Mouse (Mus musculus) lung, embryonic 16.5 days (tissue): ENCODE data around the gene Plk5. TPM values are rescaled to one million over a fixed set of nuclear protein-coding genes. Genes with fewer than 3 reads are reported as not detected.

Experiments used
- ATAC-seq: fragments of 200-750 bp; cut with Nextera tagmentation; 2 replicates; pipeline ENCODE4 v1.8.0; 2017; ENCODE audit warnings: low read depth, mild to moderate bottlenecking, moderate library complexity
- H3K27ac ChIP-seq: fragments of 300-500 bp; sonication (generic); 2 replicates; pipeline ENCODE4 v1.5.1; 2014; ENCODE audit warnings: mild to moderate bottlenecking, control low read depth, low read length
- H3K27me3 ChIP-seq: fragments of 300-500 bp; sonication (generic); 2 replicates; pipeline ENCODE4 v1.6.1; 2014; ENCODE audit warnings: low read depth, low read length, mixed read lengths; ENCODE audit not compliant: control insufficient read depth, insufficient read depth
- H3K36me3 ChIP-seq: fragments of 300-500 bp; sonication (generic); 2 replicates; pipeline ENCODE4 v1.6.1; 2014; ENCODE audit warnings: low read length; ENCODE audit not compliant: control insufficient read depth, insufficient read depth
- H3K4me1 ChIP-seq: fragments of 300-500 bp; sonication (generic); replicated peaks from 2 replicates; pipeline ENCODE4 v1.6.1; 2014; ENCODE audit warnings: low read length, mixed read lengths; ENCODE audit not compliant: control insufficient read depth, insufficient read depth
- H3K4me2 ChIP-seq: fragments of 300-500 bp; sonication (generic); 2 replicates; pipeline ENCODE4 v1.6.1; 2014; ENCODE audit warnings: low read depth, low read length, control low read depth
- H3K4me3 ChIP-seq: fragments of 300-500 bp; sonication (generic); 2 replicates; pipeline ENCODE4 v1.5.1; 2014; ENCODE audit warnings: mild to moderate bottlenecking, low read length, control low read depth
- H3K9ac ChIP-seq: fragments of 300-500 bp; sonication (generic); 2 replicates; pipeline ENCODE4 v1.6.1; 2014; ENCODE audit warnings: low read length, control low read depth
- H3K9me3 ChIP-seq: fragments of 300-500 bp; sonication (generic); 2 replicates; pipeline ENCODE4 v1.6.1; 2016; ENCODE audit warnings: low read length; ENCODE audit not compliant: control insufficient read depth
- WGBS: fragments of 180-500 bp; shearing (Covaris S2); extraction: QIAGEN DNeasy Blood & Tissue Kit; methylation state at CpG from one replicate; pipeline ENCODE4 v1.1.7; 2014; 5-methylcytosine and 5-hydroxymethylcytosine counted together
- polyA plus RNA-seq: library from polyadenylated mRNA; unstranded; fragments of >200 nt; fragmentation: Nextera tagmentation; extraction: Ambion mirVana; gene quantifications from 2 replicates; pipeline ENCODE4 v1.2.1, GENCODE M21; 2015

Gene Plk5
- polyA plus RNA-seq, 1 experiment from 2014 or later, result 0.48 TPM

DNA sequence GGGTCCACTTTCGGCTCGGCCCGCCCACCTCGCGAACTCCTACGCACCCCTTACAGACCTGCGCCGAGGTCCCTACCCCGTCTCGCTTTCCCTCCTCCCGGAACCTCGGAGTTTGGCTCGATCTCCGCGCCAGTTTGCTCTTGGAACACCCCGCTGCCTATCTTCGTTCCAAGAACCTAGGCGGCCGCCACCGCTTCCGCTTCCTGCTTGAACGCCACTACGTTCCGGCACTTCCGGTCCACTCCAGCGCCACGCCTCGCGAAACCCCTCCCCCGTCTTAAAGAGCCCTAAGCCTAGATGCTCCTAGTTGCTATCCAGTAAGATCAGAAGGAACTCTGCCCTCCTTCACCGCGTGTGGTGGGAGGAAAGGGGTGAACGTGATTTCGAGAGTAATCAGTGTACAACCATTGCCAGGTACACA is 35.9 kb upstream of the Plk5 start, which contains the start of gene 2310011J03Rik:
TSS of gene 2310011J03Rik (minus strand) at position 198 of the 421 bp plus-strand sequence.
- peaks cover 28% of the 10 kb centered on the region for H3K4me1 ChIP-seq
- no peaks in the 10 kb centered on the region for H3K9me3 ChIP-seq
- peaks cover 14% of the 10 kb centered on the region for H3K27me3 ChIP-seq
- peak within 1 kb of the TSS; percentile 77 for H3K4me3 ChIP-seq
- peak within 1 kb of the TSS; percentile 64 for H3K4me2 ChIP-seq
- H3K36me3 ChIP-seq, result peaks cover 6% of the 10 kb centered on the region; the same call in 1 of the 2 replicates
- WGBS, result under 1% methylated on average over 34 of the region's 34 CpGs
- peak within 1 kb of the TSS; percentile 71 for H3K27ac ChIP-seq
- peak within 1 kb of the TSS; percentile 80 for H3K9ac ChIP-seq
- peak; percentile 68 for ATAC-seq

DNA sequence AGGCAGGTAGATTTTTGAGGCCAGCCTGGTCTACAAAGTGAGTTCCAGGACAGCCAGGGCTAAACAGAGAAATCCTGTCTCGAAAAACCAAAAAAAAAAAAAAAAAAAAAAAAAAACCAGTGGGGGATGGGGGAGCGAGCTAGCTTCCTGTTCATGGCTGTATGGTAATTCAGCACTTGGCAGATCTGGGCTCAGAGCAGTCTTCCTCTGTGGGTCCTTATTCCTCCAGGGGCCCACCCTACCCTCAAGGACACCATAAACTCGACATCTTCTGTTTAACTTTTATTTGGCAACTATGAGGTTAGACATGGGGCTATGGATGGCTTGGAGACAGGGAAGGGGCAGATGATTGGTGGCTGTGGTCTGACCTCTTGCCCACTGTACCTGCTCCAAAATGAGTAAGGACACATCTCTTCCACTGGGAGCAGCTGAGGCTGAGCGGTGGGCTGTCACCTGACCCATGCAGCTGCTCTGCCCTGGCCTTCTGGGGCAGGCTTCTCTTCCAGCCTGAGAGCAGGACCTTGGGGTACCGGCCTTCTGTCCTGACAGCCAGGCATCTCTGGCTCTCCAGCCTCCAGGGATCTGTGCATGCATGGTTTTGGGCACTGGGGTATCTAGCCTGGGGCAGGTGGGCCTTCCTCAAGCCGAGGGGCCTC is 35.1 kb upstream of the Plk5 start:
- WGBS, result 74% methylated on average over 6 of the region's 6 CpGs
- H3K27ac ChIP-seq, result no peak overlapping the region

DNA sequence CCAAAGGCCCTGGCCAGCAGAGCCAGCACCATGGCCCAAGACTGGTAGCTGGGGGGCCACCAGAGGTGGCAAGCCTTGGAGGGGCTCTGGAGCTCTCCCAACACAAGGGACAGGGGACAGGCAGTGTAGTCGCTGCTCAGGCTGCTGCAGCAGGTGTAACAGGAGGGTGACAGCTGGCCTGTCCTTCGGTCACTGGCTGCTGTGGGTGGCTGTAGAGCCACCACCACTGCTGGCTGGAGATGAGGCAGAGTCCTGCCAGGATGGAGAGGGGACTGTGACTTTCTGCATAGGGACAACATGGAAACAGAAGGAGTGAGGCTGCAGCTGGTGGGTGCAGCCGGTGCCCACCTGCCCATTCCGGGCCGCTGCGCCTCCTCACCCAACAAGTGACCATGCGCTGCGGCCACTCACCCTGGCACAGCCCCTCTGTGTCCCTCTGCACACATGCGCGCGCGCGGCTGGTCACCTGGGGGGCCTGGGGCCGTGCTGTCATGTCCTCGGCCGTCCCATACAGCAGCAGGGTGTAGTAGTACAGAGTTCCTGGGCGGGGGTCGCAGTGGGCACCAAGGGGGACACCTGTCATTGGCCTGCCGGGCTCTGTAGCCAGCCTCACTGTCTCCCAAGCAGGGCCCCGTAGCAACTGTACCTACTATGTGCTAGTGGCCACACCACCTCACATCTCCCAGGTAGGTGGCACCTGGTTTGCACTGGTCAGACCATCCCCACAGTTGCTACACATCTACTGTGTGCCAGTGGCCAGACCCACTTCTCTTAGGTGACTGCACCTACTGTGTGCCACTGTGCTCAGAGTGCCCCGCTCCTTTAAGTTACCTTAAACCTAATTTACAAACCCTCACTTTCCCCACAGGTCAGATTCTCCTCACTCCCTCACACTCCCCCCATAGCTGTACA is 34.3 kb upstream of the Plk5 start:
- WGBS, result 87% methylated on average over 21 of the region's 21 CpGs
- ATAC-seq, result no peak
- Histone ChIP-seq H3K4me3 (no peak overlapping the region), H3K27me3 (no peaks in the 10 kb centered on the region), H3K9me3 (no peaks in the 10 kb centered on the region), H3K9ac (no peak overlapping the region), H3K4me2 (no peak overlapping the region), H3K27ac (no peak overlapping the region), H3K36me3 (peaks cover 6% of the 10 kb centered on the region; the same call in 1 of the 2 replicates), H3K4me1 (peaks cover 13% of the 10 kb centered on the region)

More for the DNA sequence above, 35.1 kb upstream of the Plk5 start:
- peaks cover 6% of the 10 kb centered on the region; the same call in 1 of the 2 replicates for H3K36me3 ChIP-seq
- peaks cover 21% of the 10 kb centered on the region for H3K4me1 ChIP-seq
- H3K4me3 ChIP-seq, result no peak overlapping the region
- no peaks in the 10 kb centered on the region for H3K9me3 ChIP-seq
- H3K27me3 ChIP-seq, result peaks cover 6% of the 10 kb centered on the region
- no peak overlapping the region for H3K9ac ChIP-seq
- no peak overlapping the region for H3K4me2 ChIP-seq
- no peak for ATAC-seq

DNA sequence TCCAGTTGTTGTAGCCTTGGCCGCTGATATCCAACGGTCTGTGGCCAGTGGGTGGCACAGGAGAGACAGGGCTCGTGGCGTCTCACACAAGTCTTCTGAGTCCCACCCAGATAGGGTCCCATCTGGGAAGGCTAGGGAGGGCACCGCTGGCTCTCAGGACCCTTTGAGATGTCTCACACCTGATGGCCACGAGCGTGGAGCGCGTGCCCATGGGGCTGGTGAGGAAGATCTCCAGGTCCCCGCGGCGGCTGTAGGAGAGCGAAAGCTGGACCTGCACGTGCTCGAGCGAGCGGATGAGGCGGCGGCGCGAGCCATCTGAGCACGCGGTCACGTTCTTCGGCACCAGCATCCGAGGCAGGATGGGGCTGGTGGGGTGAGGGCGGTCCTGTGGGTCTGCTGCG is 33.4 kb upstream of the Plk5 start:
- Histone ChIP-seq H3K4me3 (peak overlapping the region; percentile 62), H3K9ac (peak overlapping the region; percentile 70), H3K4me2 (peak overlapping the region; percentile 95), H3K9me3 (no peaks in the 10 kb centered on the region), H3K27ac (no peak overlapping the region), H3K4me1 (peaks cover 12% of the 10 kb centered on the region), H3K36me3 (peaks cover 6% of the 10 kb centered on the region; the same call in 1 of the 2 replicates), H3K27me3 (no peaks in the 10 kb centered on the region)
- WGBS, result 4% methylated on average over 28 of the region's 28 CpGs
- ATAC-seq, result peak; percentile 11

GRCm38 (mm10) chr10:80323261-80324119 is 32.8 kb upstream of the Plk5 start:
- H3K4me1 ChIP-seq, result peaks cover 12% of the 10 kb centered on the region
- peak overlapping the region; percentile 62 for H3K4me3 ChIP-seq
- peak overlapping the region; percentile 95 for H3K4me2 ChIP-seq
- H3K36me3 ChIP-seq, result peaks cover 3% of the 10 kb centered on the region; the same call in 1 of the 2 replicates
- WGBS, result under 1% methylated on average over 39 of the region's 46 CpGs
- H3K9ac ChIP-seq, result peak overlapping the region; percentile 70
- H3K27me3 ChIP-seq, result no peaks in the 10 kb centered on the region
- peak overlapping the region; percentile 20; the same call in 1 of the 2 replicates for H3K27ac ChIP-seq
- no peaks in the 10 kb centered on the region for H3K9me3 ChIP-seq
- peak; percentile 40 for ATAC-seq

GRCm38 (mm10) chr10:80324120-80325037 is 31.9 kb upstream of the Plk5 start:
- no peak for ATAC-seq
- WGBS, result 76% methylated on average over 17 of the region's 17 CpGs
- H3K4me3 ChIP-seq, result peak overlapping the region; percentile 62; the same call in 1 of the 2 replicates
- no peaks in the 10 kb centered on the region for H3K36me3 ChIP-seq
- peaks cover 8% of the 10 kb centered on the region for H3K4me1 ChIP-seq
- H3K27ac ChIP-seq, result no peak overlapping the region
- H3K27me3 ChIP-seq, result no peaks in the 10 kb centered on the region
- peak overlapping the region; percentile 95 for H3K4me2 ChIP-seq
- H3K9me3 ChIP-seq, result no peaks in the 10 kb centered on the region
- H3K9ac ChIP-seq, result no peak overlapping the region

DNA sequence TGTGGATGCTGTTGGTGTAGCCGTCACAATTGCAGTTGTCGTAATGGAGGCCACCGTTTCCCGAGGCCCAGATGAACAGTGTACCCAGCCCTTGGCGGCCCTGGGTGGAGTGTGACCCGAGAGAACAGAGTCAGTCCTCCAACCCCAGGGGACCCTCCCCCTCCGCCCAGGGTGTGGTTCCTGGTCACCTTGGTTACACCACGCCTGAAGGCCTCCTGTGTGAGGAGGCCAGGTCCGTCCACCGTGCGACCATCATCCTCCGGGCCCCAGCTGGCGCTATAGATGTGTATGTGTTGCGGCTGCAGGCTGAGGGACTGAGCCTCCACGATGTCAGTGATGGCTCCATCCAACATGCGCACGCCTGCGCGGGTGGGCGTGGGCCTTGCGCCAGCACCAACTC is 31.2 kb upstream of the Plk5 start:
- Histone ChIP-seq H3K4me3 (no peak overlapping the region), H3K4me2 (no peak overlapping the region), H3K9ac (no peak overlapping the region), H3K27ac (no peak overlapping the region), H3K36me3 (no peaks in the 10 kb centered on the region), H3K4me1 (peaks cover 4% of the 10 kb centered on the region), H3K9me3 (no peaks in the 10 kb centered on the region), H3K27me3 (no peaks in the 10 kb centered on the region)
- no peak for ATAC-seq
- 81% methylated on average over 21 of the region's 21 CpGs for WGBS
